Mouse (Mus musculus): ENCODE data around the gene Slc1a7. TPM values are rescaled to one million over a fixed set of nuclear protein-coding genes. Genes with fewer than 3 reads are reported as not detected.

Gene Slc1a7
- polyA plus RNA-seq (2014; fragmentation: Illumina TruSeq; extraction: RNeasy Lipid Tissue Mini Kit (QIAGEN cat#74804); ENCODE audit: low replicate concordance), result not detected

GRCm38 (mm10) chr4:107967966-107968682, at the start of gene Slc1a7:
Gene Slc1a7, plus strand, starts transcription at chr4:107968332.

GRCm38 (mm10) chr4:107923145-107923802, 44.9 kb upstream of the Slc1a7 start, which contains the start of gene Cpt2:
Gene Cpt2, minus strand, starts transcription at chr4:107923610.

Other genes starting within 250 kb of the Slc1a7 start
- 0.48 TPM for gene Lrp8, start 166.1 kb upstream of the Slc1a7 start, polyA plus RNA-seq (2014; fragmentation: Illumina TruSeq; extraction: RNeasy Lipid Tissue Mini Kit (QIAGEN cat#74804); ENCODE audit: low replicate concordance)
- 181 TPM for gene Magoh, start 88.6 kb upstream of the Slc1a7 start, polyA plus RNA-seq (2014; fragmentation: Illumina TruSeq; extraction: RNeasy Lipid Tissue Mini Kit (QIAGEN cat#74804); ENCODE audit: low replicate concordance)
- gene 0610037L13Rik, start 78.5 kb upstream of the Slc1a7 start, polyA plus RNA-seq (2014; fragmentation: Illumina TruSeq; extraction: RNeasy Lipid Tissue Mini Kit (QIAGEN cat#74804); ENCODE audit: low replicate concordance), result 15.6 TPM
- gene Cpt2, start 44.7 kb upstream of the Slc1a7 start, polyA plus RNA-seq (2014; fragmentation: Illumina TruSeq; extraction: RNeasy Lipid Tissue Mini Kit (QIAGEN cat#74804); ENCODE audit: low replicate concordance), result 256 TPM
- 6.1 TPM for gene Podn, start 128.1 kb downstream of the Slc1a7 start, polyA plus RNA-seq (2014; fragmentation: Illumina TruSeq; extraction: RNeasy Lipid Tissue Mini Kit (QIAGEN cat#74804); ENCODE audit: low replicate concordance)
- 1,645 TPM for gene Scp2, start 176.7 kb downstream of the Slc1a7 start, polyA plus RNA-seq (2014; fragmentation: Illumina TruSeq; extraction: RNeasy Lipid Tissue Mini Kit (QIAGEN cat#74804); ENCODE audit: low replicate concordance)
- 9.0 TPM for gene Echdc2, start 197.1 kb downstream of the Slc1a7 start, polyA plus RNA-seq (2014; fragmentation: Illumina TruSeq; extraction: RNeasy Lipid Tissue Mini Kit (QIAGEN cat#74804); ENCODE audit: low replicate concordance)
- gene Zyg11a, start 249.7 kb downstream of the Slc1a7 start, polyA plus RNA-seq (2014; fragmentation: Illumina TruSeq; extraction: RNeasy Lipid Tissue Mini Kit (QIAGEN cat#74804); ENCODE audit: low replicate concordance), result 1.5 TPM